Mouse (Mus musculus) frontal cortex, postnatal 25 days (tissue): Measurements from ENCODE around the gene Cdkal1.

Source experiments
- DNase-seq, 2 experiments: peaks; one replicate each; pipeline ENCODE4 v3.0.0; 2022; ENCODE audit warnings: low spot score in 2 of 2

Gene Cdkal1

GRCm38 (mm10) chr13:29407619-29408018 is 447.9 kb downstream of the Cdkal1 start:
- DNase-seq, result no peak

GRCm38 (mm10) chr13:29405316-29405715 is 450.2 kb downstream of the Cdkal1 start:
- DNase-seq, result no peak

GRCm38 (mm10) chr13:29403217-29403616 is 452.3 kb downstream of the Cdkal1 start:
- DNase-seq, result no peak

GRCm38 (mm10) chr13:29402526-29403040 is 452.9 kb downstream of the Cdkal1 start:
- DNase-seq, result no peak

GRCm38 (mm10) chr13:29399908-29400307 is 455.6 kb downstream of the Cdkal1 start:
- no peak for DNase-seq

- no peak for DNase-seq
Measured at GRCm38 (mm10) chr13:29398456-29398855, 457.0 kb downstream of the Cdkal1 start.

- no peak for DNase-seq
Measured at GRCm38 (mm10) chr13:29395694-29396093, 459.8 kb downstream of the Cdkal1 start.

- DNase-seq, result no peak
Measured at GRCm38 (mm10) chr13:29390025-29390424, 465.4 kb downstream of the Cdkal1 start.

GRCm38 (mm10) chr13:29388918-29389317 is 466.6 kb downstream of the Cdkal1 start:
- DNase-seq, result no peak

GRCm38 (mm10) chr13:29377572-29377971 is 477.9 kb downstream of the Cdkal1 start:
- DNase-seq, result no peak

- no peak for DNase-seq
Measured at GRCm38 (mm10) chr13:29371916-29372315, 483.6 kb downstream of the Cdkal1 start.

- no peak for DNase-seq
Measured at GRCm38 (mm10) chr13:29371466-29371771, 484.1 kb downstream of the Cdkal1 start.

GRCm38 (mm10) chr13:29370731-29371465 is 484.6 kb downstream of the Cdkal1 start:
- no peak for DNase-seq

GRCm38 (mm10) chr13:29368806-29369205 is 486.7 kb downstream of the Cdkal1 start:
- DNase-seq, result no peak

GRCm38 (mm10) chr13:29364901-29365625 is 490.4 kb downstream of the Cdkal1 start:
- no peak for DNase-seq

GRCm38 (mm10) chr13:29364009-29364408 is 491.5 kb downstream of the Cdkal1 start:
- no peak for DNase-seq

- no peak for DNase-seq
Measured at GRCm38 (mm10) chr13:29361842-29362241, 493.6 kb downstream of the Cdkal1 start.

- DNase-seq, result no peak
Measured at GRCm38 (mm10) chr13:29360899-29361298, 494.6 kb downstream of the Cdkal1 start.

GRCm38 (mm10) chr13:29359341-29359740 is 496.1 kb downstream of the Cdkal1 start:
- DNase-seq, result no peak

- no peak for DNase-seq
Measured at GRCm38 (mm10) chr13:29357483-29357882, 498.0 kb downstream of the Cdkal1 start.

GRCm38 (mm10) chr13:29356158-29356485 is 499.4 kb downstream of the Cdkal1 start:
- no peak for DNase-seq

- no peak for DNase-seq
Measured at GRCm38 (mm10) chr13:29355484-29356157, 499.9 kb downstream of the Cdkal1 start.

- DNase-seq, result no peak
Measured at GRCm38 (mm10) chr13:29354943-29355342, 500.5 kb downstream of the Cdkal1 start.
